Mouse (Mus musculus): ENCODE results near the gene Rbmxl2. TPM values are rescaled to one million over a fixed set of nuclear protein-coding genes. Genes with fewer than 3 reads are reported as not detected.

The Rbmxl2 gene
- polyA plus RNA-seq, 1 experiment: not detected

GRCm38 (mm10) chr7:107241371-107241883, 32.2 kb downstream of the Rbmxl2 start:
- H3K4me3 ChIP-seq (ENCODE audit: insufficient read depth, low read length): no peak overlapping the region
- no peak overlapping the region for H3K27ac ChIP-seq (ENCODE audit: insufficient read depth, low read depth, low read length)
- TF ChIP-seq POLR2A (IDR thresholded peaks at IDR 0.05; ENCODE audit: borderline replicate concordance, low read depth, low read length) (no peak), CTCF (IDR thresholded peaks at IDR 0.05; ENCODE audit: low read depth, low read length) (no peak)
- H3K4me1 ChIP-seq (ENCODE audit: control insufficient read depth, insufficient read depth, low read length): no peaks in the 10 kb centered on the region

DNA sequence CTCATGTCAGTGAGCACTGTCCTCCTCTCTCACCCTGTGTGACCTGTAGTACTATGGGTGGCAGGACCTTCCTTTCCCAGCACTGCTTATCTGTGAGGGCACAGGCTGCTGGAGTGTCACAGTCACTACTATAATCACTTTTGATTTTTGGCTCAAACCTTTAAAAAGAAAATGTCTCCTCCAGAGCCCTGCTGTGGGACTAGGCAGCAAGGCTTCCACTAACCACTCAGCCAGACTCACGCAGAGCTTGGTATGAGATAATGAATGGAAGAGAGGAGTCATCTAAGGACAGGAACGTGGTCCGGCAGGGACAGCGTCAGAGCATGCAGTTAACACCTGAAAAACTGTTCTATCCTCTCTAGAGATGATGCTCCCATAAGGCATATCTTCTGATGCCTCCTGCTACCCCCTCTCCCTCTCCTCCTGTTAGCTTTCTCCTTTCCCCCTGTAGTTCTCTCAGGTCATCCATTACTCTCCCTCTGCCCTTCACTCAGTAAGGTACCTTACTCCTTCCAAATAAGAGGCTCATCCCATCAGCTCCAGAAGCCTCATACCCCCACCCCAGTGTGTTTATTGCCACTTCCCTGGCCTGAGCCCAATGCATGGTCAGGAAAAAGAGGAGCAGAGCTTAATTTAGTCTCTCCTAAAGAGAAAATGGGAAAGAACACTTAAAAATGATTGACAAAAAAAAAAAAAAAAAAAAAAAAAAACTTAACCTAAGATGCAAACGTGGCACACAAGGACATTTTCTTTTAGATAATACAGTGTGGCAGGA, 41.2 kb downstream of the Rbmxl2 start:
- H3K27ac ChIP-seq (ENCODE audit: insufficient read depth, low read depth, low read length): no peak overlapping the region
- TF ChIP-seq POLR2A (IDR thresholded peaks at IDR 0.05; ENCODE audit: borderline replicate concordance, low read depth, low read length): no peak
- no peak for TF ChIP-seq CTCF (IDR thresholded peaks at IDR 0.05; ENCODE audit: low read depth, low read length)
- H3K4me3 ChIP-seq (ENCODE audit: insufficient read depth, low read length): no peak overlapping the region
- no peaks in the 10 kb centered on the region for H3K4me1 ChIP-seq (ENCODE audit: control insufficient read depth, insufficient read depth, low read length)

GRCm38 (mm10) chr7:107253355-107253754, 44.1 kb downstream of the Rbmxl2 start:
- TF ChIP-seq POLR2A (IDR thresholded peaks at IDR 0.05; ENCODE audit: borderline replicate concordance, low read depth, low read length) (no peak), CTCF (IDR thresholded peaks at IDR 0.05; ENCODE audit: low read depth, low read length) (no peak)
- no peak overlapping the region for H3K4me3 ChIP-seq (ENCODE audit: insufficient read depth, low read length)
- no peak overlapping the region for H3K27ac ChIP-seq (ENCODE audit: insufficient read depth, low read depth, low read length)
- no peaks in the 10 kb centered on the region for H3K4me1 ChIP-seq (ENCODE audit: control insufficient read depth, insufficient read depth, low read length)

DNA sequence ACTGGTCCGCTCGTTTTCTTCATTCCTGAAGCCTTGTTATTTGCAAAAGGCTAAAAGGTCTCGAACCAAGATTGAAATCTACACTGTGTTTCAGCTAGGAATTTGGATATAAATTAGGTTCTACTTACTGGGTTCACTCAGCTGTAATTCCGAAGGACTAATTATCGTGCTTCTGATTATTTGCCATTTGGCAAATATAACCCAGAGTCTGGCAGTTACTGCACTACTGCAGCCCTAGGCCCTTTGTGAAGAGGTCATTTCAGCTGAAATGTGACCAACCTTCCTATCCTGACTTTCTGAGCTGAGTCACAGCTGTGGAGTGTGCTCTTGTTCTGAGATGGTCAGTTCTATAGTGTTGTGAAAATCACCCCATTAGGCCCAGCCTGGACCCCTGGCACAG, 50.7 kb downstream of the Rbmxl2 start:
- no peaks in the 10 kb centered on the region for H3K4me1 ChIP-seq (ENCODE audit: control insufficient read depth, insufficient read depth, low read length)
- no peak for TF ChIP-seq POLR2A (IDR thresholded peaks at IDR 0.05; ENCODE audit: borderline replicate concordance, low read depth, low read length)
- TF ChIP-seq CTCF (IDR thresholded peaks at IDR 0.05; ENCODE audit: low read depth, low read length): no peak
- no peak overlapping the region for H3K4me3 ChIP-seq (ENCODE audit: insufficient read depth, low read length)
- no peak overlapping the region for H3K27ac ChIP-seq (ENCODE audit: insufficient read depth, low read depth, low read length)

Other genes with a start within 250 kb of the Rbmxl2 start
- not detected in 2 replicates for gene Olfr6, start 245.5 kb upstream of the Rbmxl2 start, polyA plus RNA-seq (2012; ENCODE audit: insufficient read depth, insufficient read length, missing spikeins)
- gene Olfr711, start 234.0 kb upstream of the Rbmxl2 start, polyA plus RNA-seq (2012; ENCODE audit: insufficient read depth, insufficient read length, missing spikeins): not detected in 2 replicates
- gene Olfr2, start 203.4 kb upstream of the Rbmxl2 start, polyA plus RNA-seq (2012; ENCODE audit: insufficient read depth, insufficient read length, missing spikeins): 0.13 TPM in 1 of 2 replicates, not detected in the other
- gene Olfr713, start 178.3 kb upstream of the Rbmxl2 start, polyA plus RNA-seq (2012; ENCODE audit: insufficient read depth, insufficient read length, missing spikeins): not detected in 2 replicates
- not detected in 2 replicates for gene Olfr714, start 138.5 kb upstream of the Rbmxl2 start, polyA plus RNA-seq (2012; ENCODE audit: insufficient read depth, insufficient read length, missing spikeins)
- gene Olfr17, start 116.2 kb upstream of the Rbmxl2 start, polyA plus RNA-seq (2012; ENCODE audit: insufficient read depth, insufficient read length, missing spikeins): not detected in 2 replicates
- gene Olfr715b, start 99.1 kb upstream of the Rbmxl2 start, polyA plus RNA-seq (2012; ENCODE audit: insufficient read depth, insufficient read length, missing spikeins): 0.20 TPM in 1 of 2 replicates, not detected in the other
- not detected in 2 replicates for gene Olfr715, start 78.4 kb upstream of the Rbmxl2 start, polyA plus RNA-seq (2012; ENCODE audit: insufficient read depth, insufficient read length, missing spikeins)
- not detected in 2 replicates for gene Olfr716, start 71.1 kb upstream of the Rbmxl2 start, polyA plus RNA-seq (2012; ENCODE audit: insufficient read depth, insufficient read length, missing spikeins)
- not detected in 2 replicates for gene Nlrp14, start 42.5 kb upstream of the Rbmxl2 start, polyA plus RNA-seq (2012; ENCODE audit: insufficient read depth, insufficient read length, missing spikeins)
- not detected in 2 replicates for gene Syt9, start 161.3 kb downstream of the Rbmxl2 start, polyA plus RNA-seq (2012; ENCODE audit: insufficient read depth, insufficient read length, missing spikeins)

All from bone marrow macrophage, adult 2 months (primary cell).